Mouse (Mus musculus) ovary, postnatal 36 days (tissue): ENCODE measurements around the gene Rab29.
"Not testable (repeated sequence)": the region's sequence is repeated elsewhere in the genome, so short reads cannot be mapped to it uniquely, and the experiment has no call there.

Source experiments
- DNase-seq: peaks from one replicate; pipeline ENCODE4 v3.0.0; 2022; ENCODE audit warnings: low spot score, mixed read lengths

Rab29 gene

GRCm38 (mm10) chr1:131867093-131867945, at the start of gene Rab29:
Rab29 (plus strand) TSS chr1:131867224.
- DNase-seq = peak; percentile 87

GRCm38 (mm10) chr1:131820353-131820752, 46.7 kb upstream of the Rab29 start:
- not testable (repeated sequence) for DNase-seq

- no peak for DNase-seq
Observed at GRCm38 (mm10) chr1:131820887-131821328, 46.1 kb upstream of the Rab29 start.

- DNase-seq = no peak
Observed at GRCm38 (mm10) chr1:131822292-131822691, 44.7 kb upstream of the Rab29 start.

GRCm38 (mm10) chr1:131822856-131823492, 44.0 kb upstream of the Rab29 start:
- DNase-seq = no peak

GRCm38 (mm10) chr1:131823563-131823962, 43.5 kb upstream of the Rab29 start:
- no peak for DNase-seq

GRCm38 (mm10) chr1:131824528-131825181, 42.4 kb upstream of the Rab29 start:
- DNase-seq = no peak

- DNase-seq = no peak
Observed at GRCm38 (mm10) chr1:131827207-131827786, 39.7 kb upstream of the Rab29 start, which contains the start of gene Slc41a1. Slc41a1 (plus strand) TSS chr1:131827493.

- DNase-seq = peak; percentile 94
Observed at GRCm38 (mm10) chr1:131827787-131828258, 39.2 kb upstream of the Rab29 start.

- no peak for DNase-seq
Observed at GRCm38 (mm10) chr1:131828297-131829126, 38.5 kb upstream of the Rab29 start.

- DNase-seq = peak; percentile 36
Observed at GRCm38 (mm10) chr1:131829279-131829678, 37.7 kb upstream of the Rab29 start.

- no peak for DNase-seq
Observed at GRCm38 (mm10) chr1:131830561-131830960, 36.5 kb upstream of the Rab29 start.

GRCm38 (mm10) chr1:131830971-131831641, 35.9 kb upstream of the Rab29 start:
- DNase-seq = no peak

GRCm38 (mm10) chr1:131837035-131837434, 30.0 kb upstream of the Rab29 start:
- no peak for DNase-seq

GRCm38 (mm10) chr1:131838542-131838941, 28.5 kb upstream of the Rab29 start:
- DNase-seq = peak; percentile 74

- DNase-seq = no peak
Observed at GRCm38 (mm10) chr1:131839279-131839678, 27.7 kb upstream of the Rab29 start.

GRCm38 (mm10) chr1:131842221-131842620, 24.8 kb upstream of the Rab29 start:
- DNase-seq = no peak

- DNase-seq = no peak
Observed at GRCm38 (mm10) chr1:131843758-131844157, 23.3 kb upstream of the Rab29 start.

- DNase-seq = no peak
Observed at GRCm38 (mm10) chr1:131844883-131845282, 22.1 kb upstream of the Rab29 start.

- peak; percentile 63 for DNase-seq
Observed at GRCm38 (mm10) chr1:131846255-131846654, 20.8 kb upstream of the Rab29 start.

- DNase-seq = no peak
Observed at GRCm38 (mm10) chr1:131861811-131862210, 5.2 kb upstream of the Rab29 start.
